Mouse (Mus musculus) bone marrow macrophage, adult 2 months (primary cell): ENCODE results near the gene Olfr498.

Experiments
- CTCF ChIP-seq: IDR thresholded peaks from 2 replicates; pipeline ENCODE4 v1.5.1; 2012; ENCODE audit warnings: low read depth, mild to moderate bottlenecking, low read length, moderate library complexity
- POLR2A ChIP-seq: IDR thresholded peaks from 2 replicates; pipeline ENCODE4 v1.6.1; 2012; ENCODE audit warnings: mild to moderate bottlenecking, low read depth, low read length, borderline replicate concordance

GRCm38 (mm10) chr7:108420121-108420520 lies 45.0 kb upstream of the Olfr498 start, which contains the start of gene Olfr497:
- TF ChIP-seq POLR2A (no peak), CTCF (no peak)
